1 mouse cellular context compared by ENCODE assay signal in genomic region chr6:115312780-115313179, GRCm38 (mm10).
TF ChIP-seq lines count a peak whose summit lies in the region.

No protein-coding gene starts in this region.

TF ChIP-seq in CH12.LX, 34 proteins besides CTCF, POLR2A, EP300 and RAD21 (continued from another document):
- TF ChIP-seq CHD2 (IDR thresholded peaks at IDR 0.05; ENCODE audit: low read length) (no peak), USF1 (IDR thresholded peaks at IDR 0.05; ENCODE audit: low read depth, low read length) (no peak), TCF12 (IDR thresholded peaks at IDR 0.05; ENCODE audit: low read depth, low read length) (no peak), SIN3A (IDR thresholded peaks at IDR 0.05; ENCODE audit: low read length) (no peak), HCFC1 (IDR thresholded peaks at IDR 0.05; ENCODE audit: low read depth, low read length) (no peak), POLR2AphosphoS2 (IDR thresholded peaks at IDR 0.05; ENCODE audit: low read depth, low read length) (no peak), MEF2A (IDR thresholded peaks at IDR 0.05; ENCODE audit: borderline replicate concordance, low read depth, low read length) (no peak), KAT2A (IDR thresholded peaks at IDR 0.05; ENCODE audit: insufficient replicate concordance, low read length) (no peak), SMC3 (IDR thresholded peaks at IDR 0.05; ENCODE audit: low read depth, low read length) (no peak), MAZ (IDR thresholded peaks at IDR 0.05; ENCODE audit: low read depth, low read length) (no peak)
